Mouse (Mus musculus) stomach, embryonic 16.5 days (tissue): ENCODE results near the gene Klrg2. TPM values are rescaled to one million over a fixed set of nuclear protein-coding genes. Genes with fewer than 3 reads are reported as not detected.

Experiments
- ATAC-seq: fragments of 200-750 bp; cut with Nextera tagmentation; 2 replicates; pipeline ENCODE4 v1.8.0; 2017; ENCODE audit warnings: moderate number of reproducible peaks, moderate TSS enrichment; ENCODE audit not compliant: insufficient read depth, low FRiP score
- H3K27ac ChIP-seq: fragments of 300-500 bp; sonication (generic); 2 replicates; pipeline ENCODE4 v1.5.1; 2014; ENCODE audit warnings: low read length
- H3K27me3 ChIP-seq: fragments of 300-500 bp; sonication (generic); 2 replicates; pipeline ENCODE4 v1.6.1; 2014; ENCODE audit warnings: low read length, control low read depth, mixed read lengths; ENCODE audit not compliant: control insufficient read depth, insufficient read depth
- H3K36me3 ChIP-seq: fragments of 300-500 bp; sonication (generic); 2 replicates; pipeline ENCODE4 v1.6.1; 2014; ENCODE audit warnings: low read length; ENCODE audit not compliant: control insufficient read depth, insufficient read depth
- H3K4me1 ChIP-seq: fragments of 300-500 bp; sonication (generic); 2 replicates; pipeline ENCODE4 v1.6.1; 2014; ENCODE audit warnings: low read length, control low read depth, mixed read lengths; ENCODE audit not compliant: control insufficient read depth, insufficient read depth
- H3K4me2 ChIP-seq: fragments of 300-500 bp; sonication (generic); 2 replicates; pipeline ENCODE4 v1.6.1; 2014; ENCODE audit warnings: low read depth, low read length, mixed read lengths
- H3K4me3 ChIP-seq: fragments of 300-500 bp; sonication (generic); replicated peaks from 2 replicates; pipeline ENCODE4 v1.5.1; 2014; ENCODE audit warnings: mild to moderate bottlenecking, low read length
- H3K9ac ChIP-seq: fragments of 300-500 bp; sonication (generic); 2 replicates; pipeline ENCODE4 v1.6.1; 2014; ENCODE audit warnings: low read length
- H3K9me3 ChIP-seq: fragments of 300-500 bp; sonication (generic); replicated peaks from 2 replicates; pipeline ENCODE4 v1.6.1; 2016; ENCODE audit warnings: low read length, control low read depth; ENCODE audit not compliant: control insufficient read depth
- WGBS: fragments of 180-500 bp; shearing (Covaris S2); extraction: QIAGEN DNeasy Blood & Tissue Kit; methylation state at CpG from one replicate; pipeline ENCODE4 v1.1.7; 2014; 5-methylcytosine and 5-hydroxymethylcytosine counted together
- polyA plus RNA-seq: library from polyadenylated mRNA; unstranded; fragments of >200 nt; fragmentation: Nextera tagmentation; extraction: Ambion mirVana; gene quantifications from 2 replicates; pipeline ENCODE4 v1.2.1, GENCODE M21; 2015

The Klrg2 gene
- polyA plus RNA-seq, 1 experiment from 2014 or later = 1.5 TPM

- WGBS = under 1% methylated on average over 53 of the region's 84 CpGs
- Histone ChIP-seq H3K4me3 (peak within 1 kb of the TSS; percentile 61), H3K4me2 (peak within 1 kb of the TSS; percentile 95), H3K36me3 (no peaks in the 10 kb centered on the region), H3K9ac (peak within 1 kb of the TSS; percentile 74), H3K4me1 (0 out of 2 replicates have a peak, but pooled peaks cover 2% of the 10 kb centered on the region), H3K27me3 (peaks cover 21% of the 10 kb centered on the region), H3K27ac (no peak within 1 kb of the TSS), H3K9me3 (no peaks in the 10 kb centered on the region)
- peak; percentile 70 for ATAC-seq
These were observed 25.9 kb upstream of the Klrg2 start, which contains the start of gene Clec2l for GRCm38 (mm10) chr6:38662714-38663615. Gene Clec2l, plus strand, starts transcription at chr6:38663069.

DNA sequence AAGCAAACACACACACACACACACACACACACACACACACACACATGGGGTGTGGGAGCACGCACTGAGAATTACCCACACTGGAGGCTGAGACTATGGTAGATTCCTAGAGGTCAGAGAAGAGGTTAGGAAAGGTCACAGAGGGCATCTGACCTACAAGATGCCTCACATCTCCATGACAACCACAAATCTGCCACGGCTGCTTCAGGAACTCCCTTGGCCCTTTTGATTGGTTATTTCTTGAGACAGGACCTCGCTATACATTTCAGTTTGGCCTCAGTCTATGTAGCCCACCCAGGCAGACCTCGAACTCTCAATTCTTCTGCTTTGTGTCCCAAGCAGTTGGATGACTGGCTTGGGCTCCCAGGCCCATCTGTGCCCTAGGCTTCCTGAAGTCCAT is 24.6 kb upstream of the Klrg2 start:
- H3K27ac ChIP-seq = no peak overlapping the region
- H3K9ac ChIP-seq = no peak overlapping the region
- H3K27me3 ChIP-seq = peaks cover 21% of the 10 kb centered on the region
- H3K4me3 ChIP-seq = no peak overlapping the region
- WGBS = 63% methylated on average over 4 of the region's 4 CpGs
- H3K4me1 ChIP-seq = 0 out of 2 replicates have a peak, but pooled peaks cover 2% of the 10 kb centered on the region
- H3K36me3 ChIP-seq = no peaks in the 10 kb centered on the region
- H3K9me3 ChIP-seq = no peaks in the 10 kb centered on the region
- ATAC-seq = no peak
- H3K4me2 ChIP-seq = no peak overlapping the region

- H3K36me3 ChIP-seq = no peaks in the 10 kb centered on the region
- no peaks in the 10 kb centered on the region for H3K27me3 ChIP-seq
- H3K4me3 ChIP-seq = no peak overlapping the region
- WGBS = 36% methylated on average over 14 of the region's 14 CpGs
- H3K9me3 ChIP-seq = no peaks in the 10 kb centered on the region
- H3K9ac ChIP-seq = no peak overlapping the region
- peak overlapping the region; percentile 20; the same call in 1 of the 2 replicates for H3K4me2 ChIP-seq
- H3K27ac ChIP-seq = no peak overlapping the region
- no peak for ATAC-seq
- no peaks in the 10 kb centered on the region for H3K4me1 ChIP-seq
These were observed 13.4 kb upstream of the Klrg2 start for GRCm38 (mm10) chr6:38650263-38650937.

DNA sequence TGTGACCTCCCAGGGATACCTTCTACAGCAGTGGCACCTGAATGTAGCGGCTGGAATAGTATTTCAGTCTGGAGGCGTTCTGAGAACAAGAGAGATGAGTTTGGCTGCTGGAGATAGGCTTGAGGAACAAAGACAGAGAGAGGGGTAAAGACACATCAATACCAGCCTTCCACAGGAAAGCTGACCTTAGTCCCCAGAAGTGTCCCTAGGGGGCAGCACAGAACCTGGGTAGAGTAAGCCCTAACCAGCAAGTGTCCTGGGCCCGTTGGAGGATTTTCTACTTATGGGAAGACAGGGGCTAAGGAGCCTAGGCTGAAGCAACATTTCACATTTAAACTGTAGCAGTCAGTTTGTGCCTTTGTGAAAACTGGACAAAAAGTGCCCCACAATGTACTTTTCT is 12.5 kb upstream of the Klrg2 start:
- 72% methylated on average over 3 of the region's 3 CpGs for WGBS
- Histone ChIP-seq H3K9me3 (no peaks in the 10 kb centered on the region), H3K27ac (no peak overlapping the region), H3K27me3 (no peaks in the 10 kb centered on the region), H3K4me3 (no peak overlapping the region), H3K4me2 (no peak overlapping the region), H3K9ac (no peak overlapping the region), H3K4me1 (no peaks in the 10 kb centered on the region), H3K36me3 (no peaks in the 10 kb centered on the region)
- ATAC-seq = no peak

GRCm38 (mm10) chr6:38643039-38643438 is 6.0 kb upstream of the Klrg2 start:
- Histone ChIP-seq H3K36me3 (no peaks in the 10 kb centered on the region), H3K9me3 (no peaks in the 10 kb centered on the region), H3K4me1 (no peaks in the 10 kb centered on the region), H3K4me3 (no peak overlapping the region), H3K4me2 (no peak overlapping the region), H3K9ac (no peak overlapping the region), H3K27me3 (peaks cover 37% of the 10 kb centered on the region), H3K27ac (no peak overlapping the region)
- ATAC-seq = no peak
- 74% methylated on average over 3 of the region's 3 CpGs for WGBS

- WGBS = 57% methylated on average over 5 of the region's 5 CpGs
- no peaks in the 10 kb centered on the region for H3K9me3 ChIP-seq
- ATAC-seq = peak; percentile 40; the same call in 1 of the 2 replicates
- no peaks in the 10 kb centered on the region for H3K36me3 ChIP-seq
- no peak overlapping the region for H3K4me2 ChIP-seq
- no peak overlapping the region for H3K27ac ChIP-seq
- H3K4me3 ChIP-seq = no peak overlapping the region
- no peak overlapping the region for H3K9ac ChIP-seq
- H3K27me3 ChIP-seq = peaks cover 41% of the 10 kb centered on the region
- H3K4me1 ChIP-seq = no peaks in the 10 kb centered on the region; the same call in 1 of the 2 replicates
These were observed 5.6 kb upstream of the Klrg2 start for GRCm38 (mm10) chr6:38642593-38642992.

- ATAC-seq = no peak
- 57% methylated on average over 5 of the region's 5 CpGs for WGBS
These were observed 4.6 kb upstream of the Klrg2 start for GRCm38 (mm10) chr6:38641645-38642044.

DNA sequence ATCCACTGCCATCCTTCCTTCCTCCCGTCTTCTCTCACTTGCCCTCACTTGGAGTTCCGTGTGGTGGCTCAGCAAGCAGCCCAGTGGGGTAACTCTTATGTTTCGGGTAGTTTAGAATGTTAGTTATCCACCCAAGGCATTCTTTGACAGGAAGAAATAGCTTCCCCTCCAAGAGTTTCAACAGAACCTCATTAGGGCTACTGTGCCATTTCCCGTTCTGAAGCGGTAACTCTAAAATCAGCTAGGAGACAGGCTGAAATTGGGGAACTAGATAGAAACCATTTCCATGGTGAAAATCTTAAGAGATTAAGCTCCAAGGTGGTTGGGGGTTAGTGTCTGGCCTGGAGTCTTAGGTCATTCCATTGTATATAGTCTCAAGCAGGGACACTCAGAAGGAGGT is 4.2 kb upstream of the Klrg2 start:
- ATAC-seq = no peak
- Histone ChIP-seq H3K4me3 (no peak overlapping the region), H3K27me3 (peaks cover 45% of the 10 kb centered on the region), H3K27ac (no peak overlapping the region), H3K4me1 (peaks cover 6% of the 10 kb centered on the region; the same call in 1 of the 2 replicates), H3K4me2 (no peak overlapping the region), H3K9ac (no peak overlapping the region), H3K9me3 (no peaks in the 10 kb centered on the region), H3K36me3 (no peaks in the 10 kb centered on the region)
- 74% methylated on average over 5 of the region's 5 CpGs for WGBS

More at GRCm38 (mm10) chr6:38641645-38642044, 4.6 kb upstream of the Klrg2 start:
- Histone ChIP-seq H3K27me3 (peaks cover 45% of the 10 kb centered on the region), H3K9ac (no peak overlapping the region), H3K27ac (no peak overlapping the region), H3K4me3 (no peak overlapping the region), H3K9me3 (no peaks in the 10 kb centered on the region), H3K4me1 (peaks cover 6% of the 10 kb centered on the region; the same call in 1 of the 2 replicates), H3K36me3 (no peaks in the 10 kb centered on the region), H3K4me2 (no peak overlapping the region)

- H3K27me3 ChIP-seq = peaks cover 53% of the 10 kb centered on the region
These were observed 3.4 kb upstream of the Klrg2 start for GRCm38 (mm10) chr6:38640401-38640800.

More at GRCm38 (mm10) chr6:38640401-38640800, 3.4 kb upstream of the Klrg2 start:
- Histone ChIP-seq H3K9ac (no peak overlapping the region), H3K36me3 (no peaks in the 10 kb centered on the region), H3K9me3 (no peaks in the 10 kb centered on the region), H3K4me3 (no peak overlapping the region), H3K27ac (no peak overlapping the region), H3K4me1 (peaks cover 8% of the 10 kb centered on the region; the same call in 1 of the 2 replicates), H3K4me2 (no peak overlapping the region)
- no peak for ATAC-seq
- WGBS = 59% methylated on average over 11 of the region's 11 CpGs
